Mouse (Mus musculus) megakaryocyte, adult 5-6 weeks (primary cell): Measurements from ENCODE around the gene Efcab9. TPM values are rescaled to one million over a fixed set of nuclear protein-coding genes. Genes with fewer than 3 reads are reported as not detected.
"Not testable (repeated sequence)": the region's sequence is repeated elsewhere in the genome, so short reads cannot be mapped to it uniquely, and the experiment has no call there.

Experiments used
- ATAC-seq: 2 replicates; pipeline ENCODE4 v1.8.0; 2016; ENCODE audit warnings: mild to moderate bottlenecking, inconsistent platforms; ENCODE audit not compliant: poor library complexity, severe bottlenecking
- total RNA-seq, 2 experiments: library from RNA; stranded (forward) in 1 of 2; stranded (reverse) in 1 of 2; fragments of 153-499, 151-499 nt in 1 of 2; fragments of 221-1000, 200-1000 nt in 1 of 2; gene quantifications; 2 replicates each; pipeline versions ENCODE4 v1.2.3 to v1.2.4; 2015 to 2017

Gene Efcab9
- total RNA-seq, 2 experiments from 2014 or later, result 0.20 to 1.6 TPM

DNA sequence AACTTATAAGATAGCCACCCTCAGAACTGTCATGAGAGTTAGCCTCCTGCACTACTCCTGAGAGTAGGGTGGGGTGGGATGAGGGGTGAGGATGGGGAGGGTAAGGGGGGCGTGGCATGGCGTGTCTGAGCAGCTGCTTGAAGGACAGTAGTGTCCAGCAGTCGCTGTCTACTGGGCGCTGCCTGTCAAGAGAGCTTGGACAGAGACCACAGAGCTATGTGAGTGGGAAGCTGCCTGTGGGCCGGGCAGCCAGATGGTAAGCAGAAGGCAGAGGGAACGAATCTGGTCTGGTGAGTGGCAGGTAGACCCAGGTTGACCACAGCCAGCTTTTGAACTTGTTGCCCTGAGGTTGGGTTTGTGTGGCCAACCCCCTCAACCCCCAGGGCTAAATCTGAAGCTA lies 8.6 kb upstream of the Efcab9 start:
- no peak for ATAC-seq

DNA sequence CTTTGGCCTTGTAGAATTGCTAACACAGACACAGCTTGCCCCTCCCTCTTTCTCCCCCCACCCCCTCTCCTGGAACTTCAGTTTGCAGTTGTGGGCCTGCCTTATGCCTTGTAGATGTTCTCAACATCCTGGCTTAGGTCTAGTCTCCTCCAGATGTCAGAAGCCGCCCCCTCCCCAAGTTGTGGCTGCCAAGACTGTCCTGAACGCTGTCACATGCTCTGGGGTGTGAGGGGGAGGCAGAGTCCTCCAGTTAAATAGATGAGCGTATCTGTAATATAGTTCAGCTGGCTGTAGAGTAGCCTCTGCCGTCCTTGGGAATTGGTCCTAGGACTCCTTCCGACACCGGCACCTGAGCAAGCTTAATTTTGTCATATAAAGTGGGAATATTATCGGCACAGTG lies 7.8 kb upstream of the Efcab9 start:
- no peak for ATAC-seq

DNA sequence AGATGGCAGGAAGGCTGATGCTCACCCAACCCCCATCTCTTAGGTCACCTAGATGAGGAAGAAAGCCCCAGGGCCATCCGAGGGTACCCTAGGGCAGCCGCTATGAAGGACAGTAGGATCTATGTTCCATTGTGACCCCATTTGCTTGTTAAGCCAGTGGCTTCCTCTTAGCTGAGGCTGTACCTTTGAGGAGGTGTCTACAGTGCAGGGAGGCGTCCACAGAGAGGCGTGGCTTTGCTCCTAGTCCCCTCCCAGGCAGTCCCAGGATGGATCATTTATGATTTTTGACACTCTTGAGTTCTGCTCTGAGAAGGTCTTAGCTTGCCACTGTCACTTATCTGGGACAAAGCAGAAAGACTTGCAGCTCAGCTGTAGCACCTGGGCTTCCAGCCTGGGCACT lies 7.0 kb upstream of the Efcab9 start:
- peak; percentile 3 for ATAC-seq

DNA sequence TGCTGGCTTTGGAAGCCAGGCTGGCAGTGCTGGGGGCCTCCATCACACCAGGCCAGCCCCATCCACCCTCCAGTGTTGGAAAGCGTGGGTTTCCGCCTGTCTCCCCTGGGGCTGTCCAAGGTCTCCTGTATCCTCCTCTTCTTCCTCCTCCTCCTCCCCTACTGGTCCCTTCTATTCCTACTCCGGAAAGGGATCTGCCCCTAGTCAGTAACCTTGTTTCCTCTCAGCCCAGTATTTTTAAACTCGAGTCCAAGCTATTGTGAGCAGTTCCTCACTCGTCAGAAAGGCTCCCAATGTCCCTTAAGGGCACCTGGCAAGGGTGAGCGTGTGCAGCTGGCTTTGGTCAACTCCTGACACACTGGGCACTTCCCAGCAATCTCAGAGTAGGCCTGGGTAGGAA lies 6.6 kb upstream of the Efcab9 start:
- no peak for ATAC-seq

DNA sequence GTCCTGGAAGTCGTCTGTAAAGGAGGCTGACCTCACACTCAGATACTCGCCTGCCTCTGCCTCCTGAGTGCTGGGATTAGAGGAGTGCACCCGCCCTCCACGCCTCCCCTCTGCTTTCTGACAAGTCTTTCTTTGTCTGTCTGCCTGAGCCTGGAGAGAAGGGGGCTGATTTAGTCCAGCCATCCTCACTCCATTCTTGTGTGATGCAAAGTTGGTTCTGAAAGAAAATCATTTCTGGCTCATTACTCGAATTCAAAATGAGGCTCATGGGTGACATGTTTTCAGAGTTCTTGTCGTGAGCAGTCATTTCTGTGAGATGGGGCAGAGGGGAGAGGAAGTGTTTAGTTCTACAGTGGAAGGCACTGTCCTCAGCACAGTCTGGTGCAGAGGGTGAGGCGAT lies 5.1 kb upstream of the Efcab9 start:
- no peak for ATAC-seq

DNA sequence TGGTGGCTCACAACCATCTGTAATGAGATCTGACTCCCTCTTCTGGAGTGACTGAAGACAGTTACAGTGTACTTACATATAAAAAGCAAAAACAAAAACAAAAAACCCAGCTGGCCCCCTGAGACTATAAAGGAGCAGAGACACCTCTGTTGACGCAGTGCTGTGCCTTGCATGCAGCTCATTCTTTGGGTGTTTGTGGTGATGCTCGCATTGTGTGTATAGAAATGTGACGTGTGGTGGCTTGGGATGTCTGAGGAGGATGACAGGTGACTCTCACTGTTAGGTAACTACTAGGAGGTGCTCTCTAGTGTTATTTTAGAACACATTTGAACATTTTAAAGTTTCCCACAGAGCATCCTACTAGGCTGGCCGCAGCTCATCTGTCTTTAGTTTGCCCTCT lies 3.8 kb upstream of the Efcab9 start:
- ATAC-seq, result no peak

DNA sequence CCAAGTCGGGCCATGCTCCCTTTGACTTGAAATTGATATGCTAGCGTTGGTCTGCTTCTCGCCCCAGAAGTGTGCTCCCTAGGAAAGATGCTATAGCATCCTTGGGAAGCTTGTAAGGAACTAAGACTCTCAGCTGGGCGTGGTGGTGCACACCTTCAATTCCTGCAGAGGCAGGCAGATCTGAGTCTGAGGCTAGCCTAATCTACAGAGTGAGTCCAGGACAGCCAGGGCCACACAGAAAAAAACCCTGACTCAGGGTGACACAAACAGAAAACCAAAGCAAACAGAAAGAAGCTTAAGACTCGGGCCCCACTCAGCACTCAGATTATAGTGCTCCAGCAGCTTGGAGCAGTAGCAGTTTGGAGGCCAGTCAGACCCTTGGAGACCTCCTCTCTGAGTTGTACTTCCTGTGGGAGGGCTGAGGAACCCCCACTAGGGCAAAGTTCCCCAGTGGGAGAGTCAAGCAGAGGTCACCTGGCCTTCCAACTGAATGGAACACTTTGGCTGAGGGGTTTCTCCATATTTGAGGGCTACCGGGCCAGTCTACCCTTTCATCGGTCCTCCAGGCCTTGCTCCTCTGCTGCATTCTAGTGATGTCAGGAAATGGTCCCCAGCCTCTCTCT lies 2.7 kb upstream of the Efcab9 start:
- no peak for ATAC-seq

DNA sequence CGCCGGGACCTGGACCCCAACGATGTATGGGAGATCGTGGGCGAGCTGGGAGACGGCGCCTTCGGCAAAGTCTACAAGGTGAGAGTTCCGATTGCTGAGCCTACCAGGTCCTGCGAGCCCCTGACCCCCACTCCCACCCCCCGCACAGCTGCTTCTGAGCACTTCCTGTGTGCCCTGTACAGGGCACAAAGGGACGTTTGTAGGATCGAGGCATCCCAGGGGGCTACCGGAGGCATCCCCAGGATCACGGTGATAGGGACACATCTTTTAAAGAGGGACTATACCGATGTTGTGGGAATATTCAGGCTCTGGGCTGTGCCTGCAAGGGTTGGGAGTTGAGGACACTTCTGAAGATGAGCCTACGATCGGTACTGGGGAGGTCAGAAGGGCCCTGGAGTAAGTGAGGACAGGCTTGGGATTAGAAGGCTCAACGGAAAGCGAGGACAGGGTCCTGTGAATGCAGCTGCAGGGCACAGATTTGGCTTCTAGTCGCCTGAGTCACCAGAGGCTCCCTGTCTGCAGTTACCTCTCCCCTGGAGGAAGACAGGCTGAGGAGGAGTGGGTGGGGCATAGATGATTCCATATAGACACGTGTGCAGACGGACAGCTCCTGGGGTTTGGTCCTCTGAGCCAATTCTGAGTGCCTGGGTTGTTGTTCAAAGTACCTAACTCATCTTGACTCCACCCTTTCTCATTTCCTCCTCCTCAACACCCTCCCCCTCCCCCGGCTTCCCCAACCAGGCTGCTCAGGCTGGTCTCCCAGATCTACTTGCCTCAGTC lies 1.8 kb upstream of the Efcab9 start:
- peak; percentile 75 for ATAC-seq

DNA sequence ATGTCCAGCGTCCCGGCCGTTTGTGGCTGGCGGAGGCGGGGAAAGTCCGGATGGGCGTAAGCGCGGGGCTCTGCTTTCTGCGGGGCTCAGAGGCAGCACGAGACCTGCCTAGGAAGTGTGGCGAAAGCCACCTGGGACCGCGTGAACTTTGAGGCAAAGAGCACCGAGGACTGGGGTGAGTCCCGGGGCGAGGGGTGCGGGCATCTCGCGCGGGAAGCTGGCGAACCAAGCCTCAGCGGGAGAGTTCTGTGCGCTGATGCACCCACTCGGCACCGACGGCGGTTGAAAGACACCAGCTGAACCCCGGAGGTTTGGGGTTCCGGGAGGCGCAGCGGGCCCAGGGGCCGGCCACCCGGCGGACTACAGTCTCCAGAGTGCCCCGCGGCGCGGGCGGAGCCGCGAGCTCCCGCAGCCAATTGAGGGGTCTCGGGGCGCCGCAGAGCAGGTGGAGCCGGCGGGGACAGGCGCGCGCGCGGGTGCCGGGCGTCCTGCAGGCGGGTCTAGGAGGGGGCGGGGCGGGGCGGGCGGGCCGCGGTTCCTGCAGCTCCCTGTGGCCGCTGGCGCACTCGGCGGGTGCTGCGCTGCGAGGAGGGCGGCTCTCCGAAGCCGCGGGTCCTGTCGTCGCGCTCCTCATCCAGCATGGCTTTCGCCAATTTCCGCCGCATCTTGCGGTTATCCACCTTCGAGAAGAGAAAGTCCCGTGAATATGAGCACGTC lies 1.0 kb upstream of the Efcab9 start, which contains the start of gene Stk10:
Stk10 (plus strand) TSS at position 541 of the 717 bp plus-strand sequence.
- ATAC-seq, result peak; percentile 79

DNA sequence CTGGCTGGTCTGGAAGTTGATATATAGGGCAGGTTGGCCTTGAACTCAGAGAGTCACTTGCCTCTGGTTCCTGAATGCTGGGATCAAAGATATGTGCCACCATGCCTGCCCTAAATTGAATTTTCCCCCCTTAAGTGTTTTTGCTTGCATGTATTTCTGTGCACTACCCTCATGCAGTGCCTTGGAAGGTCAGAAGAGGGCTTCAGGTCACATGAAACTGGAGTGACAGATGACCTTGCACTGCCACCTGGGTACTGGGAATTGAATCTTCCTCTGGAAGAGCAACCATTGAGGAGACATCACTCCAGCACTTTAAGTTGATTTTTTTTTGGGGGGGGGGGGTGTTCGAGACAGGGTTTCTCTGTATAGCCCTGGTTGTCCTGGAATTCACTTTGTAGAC lies 1.7 kb downstream of the Efcab9 start:
- ATAC-seq, result no peak

DNA sequence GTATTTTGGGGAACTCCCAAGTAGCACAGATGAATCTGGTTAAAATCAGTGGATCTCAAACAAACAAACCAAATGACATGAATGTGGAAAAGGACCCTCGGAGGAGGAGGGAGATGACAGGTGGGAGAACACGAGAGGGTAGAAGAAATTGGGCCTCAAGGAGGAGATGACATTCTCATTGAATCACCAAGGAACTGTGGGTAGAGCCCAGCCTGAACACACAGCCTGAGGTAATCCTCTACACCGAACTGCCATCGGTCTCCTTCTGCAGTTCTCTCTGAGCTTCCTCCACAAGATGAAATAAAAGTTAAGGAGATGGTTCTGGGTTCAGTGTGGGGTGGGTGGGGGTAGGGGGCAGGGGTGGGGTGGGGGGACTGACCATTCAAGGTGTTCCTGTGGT lies 4.9 kb downstream of the Efcab9 start:
- no peak for ATAC-seq

DNA sequence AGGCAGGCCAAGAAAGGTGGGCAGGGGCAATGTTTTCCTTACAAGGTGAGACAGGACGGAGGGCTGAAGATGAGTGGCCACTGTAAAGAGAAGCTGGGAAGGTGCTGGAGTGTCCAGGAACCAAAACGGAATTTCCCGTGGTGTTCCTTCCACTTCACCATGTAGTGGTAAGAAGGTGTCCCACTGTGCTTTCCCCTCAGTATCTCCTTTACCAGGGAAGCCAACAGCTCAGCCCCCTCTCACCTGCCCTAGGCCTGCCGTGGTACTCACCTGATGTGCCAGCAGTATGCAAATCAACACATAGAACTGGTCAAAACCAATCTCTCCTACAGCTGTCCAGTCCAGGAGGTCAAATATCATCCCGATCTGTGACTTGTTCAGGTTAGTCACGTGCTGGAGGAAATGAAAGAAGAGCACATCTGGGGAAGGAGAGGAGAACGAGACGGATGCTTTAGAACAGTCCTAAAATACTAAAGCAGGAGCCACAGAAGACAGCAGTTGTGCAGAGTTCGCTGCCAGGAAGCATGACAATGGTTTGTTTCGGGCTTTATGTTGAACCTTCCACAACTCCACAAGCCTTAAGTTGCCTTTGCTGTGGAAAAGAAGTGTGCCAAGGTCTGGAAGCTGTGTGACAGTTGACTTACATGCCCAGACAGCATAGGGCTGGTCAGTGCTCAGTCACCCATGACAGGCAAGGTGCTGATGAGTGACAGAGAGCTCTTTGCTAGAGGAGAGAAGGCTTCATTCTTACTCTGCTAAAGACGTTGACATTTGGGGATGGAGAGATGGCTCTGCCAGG lies 7.6 kb downstream of the Efcab9 start:
- no peak for ATAC-seq

DNA sequence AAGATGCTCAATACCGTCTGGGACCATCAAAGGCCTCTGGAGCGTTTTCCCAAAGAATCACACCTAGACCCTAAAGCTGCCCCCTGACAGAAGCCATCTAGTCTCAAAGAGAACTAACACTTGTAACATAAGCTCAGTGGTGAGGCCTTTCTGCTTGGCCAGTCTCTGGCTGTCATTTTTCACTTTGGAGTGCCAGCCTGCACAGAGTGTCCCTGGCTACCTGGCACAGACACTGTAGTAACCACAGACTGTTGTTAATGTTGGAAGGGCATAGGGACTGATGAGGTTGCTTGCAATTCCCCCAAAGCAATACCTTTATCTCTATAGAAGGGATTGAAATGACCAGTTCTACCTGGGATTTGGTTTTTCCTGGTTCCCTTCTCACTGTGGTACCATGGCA lies 10.6 kb downstream of the Efcab9 start:
- ATAC-seq, result no peak

DNA sequence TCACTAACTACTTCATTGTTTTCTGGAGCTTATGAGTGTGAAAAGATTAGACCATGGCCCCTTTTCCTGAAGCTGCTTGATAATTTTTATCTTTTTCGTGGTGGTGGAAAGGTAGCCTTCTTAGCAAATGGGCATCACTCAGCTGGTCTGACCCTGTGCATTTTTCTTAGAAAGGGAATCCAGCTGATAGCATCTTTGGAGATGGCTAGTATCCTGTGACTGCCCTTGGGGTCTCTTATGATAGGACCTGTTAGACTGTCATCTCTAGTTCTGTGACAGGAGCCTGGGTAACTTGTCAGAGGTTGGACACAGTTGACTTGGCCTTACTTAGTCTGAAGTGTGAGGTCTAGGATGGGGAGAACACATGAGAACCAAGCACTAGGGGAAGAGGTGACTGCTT lies 12.5 kb downstream of the Efcab9 start:
- no peak for ATAC-seq

DNA sequence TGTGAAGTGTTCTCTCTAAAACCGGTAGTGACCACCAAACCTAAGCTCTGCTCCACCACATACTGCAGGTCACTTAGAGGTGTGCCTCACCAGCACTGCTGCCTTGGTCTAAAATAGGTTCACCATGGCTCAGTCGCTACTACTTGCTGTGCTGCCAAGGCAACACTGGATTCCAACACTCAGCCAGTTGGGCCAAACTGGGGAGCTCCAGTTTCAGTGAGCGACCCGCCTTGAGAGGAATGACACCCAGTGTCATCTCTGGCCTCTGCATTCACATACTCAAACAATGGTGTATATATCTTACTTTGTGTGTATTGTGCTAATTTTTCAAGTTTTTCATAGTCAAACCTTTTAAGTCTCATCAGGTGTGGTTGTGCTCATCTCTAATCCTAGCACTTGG lies 13.1 kb downstream of the Efcab9 start:
- no peak for ATAC-seq

DNA sequence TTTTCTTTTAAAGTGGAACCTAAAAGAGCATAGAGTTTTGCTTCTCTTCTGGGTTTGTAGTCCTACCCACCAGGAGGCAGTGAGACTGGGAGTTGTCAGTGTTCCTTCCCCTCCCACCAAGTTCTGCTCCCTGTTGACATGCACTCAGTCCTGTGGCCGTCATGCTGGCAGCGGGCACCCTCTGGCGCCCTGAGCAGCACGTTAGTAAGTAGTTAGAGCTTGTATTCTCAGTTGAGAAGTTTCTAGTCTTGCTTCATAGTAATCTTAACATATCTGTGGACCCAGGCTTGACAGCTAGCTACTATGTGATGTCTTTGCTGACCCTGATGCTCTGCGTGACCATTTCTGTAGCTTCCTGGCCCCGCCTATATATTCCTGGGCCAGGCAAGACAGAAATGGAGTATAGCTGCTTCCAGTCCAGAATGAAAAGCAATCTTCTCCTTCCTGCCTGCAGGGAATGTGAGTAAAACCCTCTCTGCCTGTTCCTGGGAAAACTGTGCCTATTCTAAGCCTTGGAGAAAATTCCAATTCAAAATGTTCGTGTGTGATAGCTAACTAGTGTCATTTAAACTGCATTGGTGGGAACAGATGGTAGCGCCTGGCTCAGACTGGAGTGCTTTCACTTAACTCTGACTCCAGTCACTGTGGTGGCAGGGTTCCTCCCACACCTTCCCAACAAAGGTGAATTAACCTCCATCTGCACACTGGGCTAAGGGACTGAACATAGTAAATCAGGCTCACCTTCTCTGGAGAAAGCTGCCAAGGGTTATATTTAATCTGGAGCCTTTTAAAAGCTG lies 14.8 kb downstream of the Efcab9 start:
- ATAC-seq, result no peak

DNA sequence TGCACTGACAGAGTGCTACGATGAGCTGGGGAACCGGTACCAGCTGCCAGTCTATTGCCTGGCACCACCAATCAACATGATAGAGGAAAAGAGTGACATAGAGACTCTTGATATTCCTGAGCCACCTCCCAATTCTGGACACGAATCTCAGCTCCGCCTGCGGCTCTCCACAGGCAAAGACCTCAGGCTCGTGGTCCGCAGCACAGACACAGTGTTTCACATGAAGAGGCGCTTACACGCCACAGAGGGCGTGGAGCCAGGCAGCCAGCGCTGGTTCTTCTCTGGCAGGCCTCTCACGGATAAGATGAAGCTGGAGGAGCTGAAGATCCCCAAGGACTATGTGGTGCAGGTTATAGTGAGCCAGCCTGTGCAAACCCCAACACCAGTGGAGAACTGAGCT lies 15.8 kb downstream of the Efcab9 start:
- ATAC-seq, result no peak

DNA sequence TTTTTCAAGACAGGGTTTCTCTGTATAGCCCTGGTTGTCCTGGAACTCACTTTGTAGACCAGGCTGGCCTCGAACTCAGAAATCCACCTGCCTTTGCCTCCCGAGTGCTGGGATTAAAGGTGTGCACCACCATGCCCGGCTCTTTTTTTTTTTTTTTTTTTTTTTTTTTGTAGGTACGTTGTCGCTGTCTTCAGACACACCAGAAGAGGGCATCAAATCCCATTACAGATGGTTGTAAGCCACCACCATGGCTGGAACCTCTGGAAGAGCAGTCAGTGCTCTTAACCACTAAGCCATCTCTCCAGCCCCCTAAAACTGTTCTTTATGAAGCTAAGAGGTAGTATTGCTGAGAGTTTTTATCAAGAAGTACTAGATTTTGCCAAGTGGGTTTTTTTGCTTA lies 17.0 kb downstream of the Efcab9 start:
- not testable (repeated sequence) for ATAC-seq

DNA sequence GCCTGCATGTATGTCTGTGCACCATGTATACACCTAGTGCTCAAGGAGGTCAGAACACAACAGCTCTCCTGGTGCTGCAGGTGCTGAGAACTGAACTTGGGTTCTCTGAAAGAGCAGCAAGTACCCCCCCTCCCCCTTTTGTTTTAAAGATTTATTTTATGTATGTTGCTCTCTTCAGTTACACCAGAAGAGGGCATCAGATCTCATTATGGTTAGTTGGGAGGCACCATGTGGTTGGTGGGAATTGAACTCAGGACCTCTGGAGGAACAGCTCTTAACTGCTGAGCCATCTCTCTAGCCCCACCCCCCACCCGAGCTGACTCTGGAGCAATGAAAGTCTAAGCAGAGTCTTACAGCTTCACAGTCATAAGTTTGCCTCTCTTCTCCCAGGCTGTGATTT lies 21.0 kb downstream of the Efcab9 start:
- no peak for ATAC-seq

DNA sequence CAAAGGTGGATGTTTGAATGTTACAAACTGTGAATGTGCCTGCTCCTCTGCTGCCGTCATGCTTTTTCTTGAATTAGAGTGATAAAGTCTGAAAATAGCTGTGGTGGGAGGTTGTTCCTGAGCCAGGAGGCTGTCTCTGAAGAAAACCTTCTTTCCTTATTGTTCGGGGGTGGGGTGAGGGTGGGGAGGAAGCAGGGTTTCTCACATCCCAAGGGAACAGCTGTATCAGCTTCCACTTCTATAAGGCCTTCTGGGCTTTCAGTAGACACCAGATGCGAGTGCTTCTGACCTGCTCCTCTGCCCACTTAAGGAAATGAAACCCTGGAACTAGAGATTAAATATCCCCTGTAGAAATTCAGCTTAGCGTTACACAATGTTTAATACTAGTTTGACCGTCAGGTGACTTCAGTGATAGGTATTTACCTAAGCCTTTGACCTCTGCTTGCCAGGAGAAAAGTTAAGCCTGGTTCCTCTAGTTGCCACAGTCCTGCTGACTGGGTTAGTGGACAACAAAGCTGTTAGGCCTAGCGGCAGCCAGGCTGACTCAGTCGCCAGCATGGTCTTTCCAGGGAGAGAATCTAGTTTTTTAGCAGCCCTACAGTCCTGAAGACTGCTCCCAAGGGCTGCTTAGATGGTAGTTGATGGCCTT lies 26.7 kb downstream of the Efcab9 start:
- no peak for ATAC-seq
